Mouse (Mus musculus): ENCODE measurements around the gene Gstt1. TPM values are rescaled to one million over a fixed set of nuclear protein-coding genes. Genes with fewer than 3 reads are reported as not detected.
A peak's percentile ranks its signal among the peaks of the same experiment; 100 is the strongest.

The Gstt1 gene
- polyA plus RNA-seq, 1 experiment from 2014 or later: 16.0 TPM

- no peaks in the 10 kb centered on the region for H3K27me3 ChIP-seq (replicated peaks; ENCODE audit: control insufficient read depth, insufficient read depth, low read length)
- DNase-seq (ENCODE audit: low spot score) (peak; percentile 60), ATAC-seq (ENCODE audit: low read depth) (no peak)
- no peak overlapping the region for H3K4me3 ChIP-seq (ENCODE audit: low read depth, low read length)
- WGBS: 26% methylated on average over 3 of the region's 3 CpGs
- no peaks in the 10 kb centered on the region for H3K36me3 ChIP-seq (ENCODE audit: control insufficient read depth, insufficient read depth, low read length)
- peaks cover 10% of the 10 kb centered on the region for H3K4me1 ChIP-seq (ENCODE audit: control insufficient read depth, insufficient read depth, low read length)
- no peak overlapping the region for H3K27ac ChIP-seq (replicated peaks; ENCODE audit: low read depth, low read length)
- no peak overlapping the region for H3K9ac ChIP-seq (ENCODE audit: low read depth, low read length)
- H3K4me2 ChIP-seq (ENCODE audit: low read depth, low read length): no peak overlapping the region
- H3K9me3 ChIP-seq (ENCODE audit: control insufficient read depth, low read length): no peaks in the 10 kb centered on the region
Observed at GRCm38 (mm10) chr10:75794880-75795279, 3.5 kb downstream of the Gstt1 start.

- Histone ChIP-seq H3K9ac (ENCODE audit: low read depth, low read length) (peak overlapping the region; percentile 46), H3K36me3 (ENCODE audit: control insufficient read depth, insufficient read depth, low read length) (no peaks in the 10 kb centered on the region), H3K27ac (replicated peaks; ENCODE audit: low read depth, low read length) (no peak overlapping the region), H3K27me3 (replicated peaks; ENCODE audit: control insufficient read depth, insufficient read depth, low read length) (no peaks in the 10 kb centered on the region), H3K4me3 (ENCODE audit: low read depth, low read length) (no peak overlapping the region), H3K9me3 (ENCODE audit: control insufficient read depth, low read length) (no peaks in the 10 kb centered on the region), H3K4me1 (ENCODE audit: control insufficient read depth, insufficient read depth, low read length) (peaks cover 6% of the 10 kb centered on the region), H3K4me2 (ENCODE audit: low read depth, low read length) (no peak overlapping the region)
- WGBS: 8% methylated on average over 7 of the region's 7 CpGs
- DNase-seq (ENCODE audit: low spot score) (peak; percentile 62), ATAC-seq (ENCODE audit: low read depth) (0 out of 2 replicates have a peak, but pooled peaks have one; percentile 6)
Observed at GRCm38 (mm10) chr10:75790773-75791172, 7.6 kb downstream of the Gstt1 start.

GRCm38 (mm10) chr10:75789841-75790240 is 8.5 kb downstream of the Gstt1 start:
- 86% methylated on average over 5 of the region's 5 CpGs for WGBS
- Histone ChIP-seq H3K4me3 (ENCODE audit: low read depth, low read length) (no peak overlapping the region), H3K27ac (replicated peaks; ENCODE audit: low read depth, low read length) (no peak overlapping the region), H3K4me2 (ENCODE audit: low read depth, low read length) (no peak overlapping the region), H3K4me1 (ENCODE audit: control insufficient read depth, insufficient read depth, low read length) (peaks cover 2% of the 10 kb centered on the region), H3K9ac (ENCODE audit: low read depth, low read length) (no peak overlapping the region), H3K27me3 (replicated peaks; ENCODE audit: control insufficient read depth, insufficient read depth, low read length) (no peaks in the 10 kb centered on the region), H3K36me3 (ENCODE audit: control insufficient read depth, insufficient read depth, low read length) (no peaks in the 10 kb centered on the region), H3K9me3 (ENCODE audit: control insufficient read depth, low read length) (no peaks in the 10 kb centered on the region)
- DNase-seq (ENCODE audit: low spot score) (no peak), ATAC-seq (ENCODE audit: low read depth) (no peak)

GRCm38 (mm10) chr10:75789081-75789735 is 9.2 kb downstream of the Gstt1 start:
- WGBS: 73% methylated on average over 6 of the region's 6 CpGs
- no peak for ATAC-seq (ENCODE audit: low read depth)
- Histone ChIP-seq H3K4me1 (ENCODE audit: control insufficient read depth, insufficient read depth, low read length) (no peaks in the 10 kb centered on the region; the same call in 1 of the 2 replicates), H3K36me3 (ENCODE audit: control insufficient read depth, insufficient read depth, low read length) (no peaks in the 10 kb centered on the region), H3K27me3 (replicated peaks; ENCODE audit: control insufficient read depth, insufficient read depth, low read length) (no peaks in the 10 kb centered on the region), H3K9me3 (ENCODE audit: control insufficient read depth, low read length) (no peaks in the 10 kb centered on the region), H3K9ac (ENCODE audit: low read depth, low read length) (no peak overlapping the region), H3K27ac (replicated peaks; ENCODE audit: low read depth, low read length) (no peak overlapping the region), H3K4me3 (ENCODE audit: low read depth, low read length) (no peak overlapping the region), H3K4me2 (ENCODE audit: low read depth, low read length) (no peak overlapping the region)
- no peak for DNase-seq (ENCODE audit: low spot score)

- H3K27ac ChIP-seq (replicated peaks; ENCODE audit: low read depth, low read length): no peak overlapping the region
- DNase-seq (ENCODE audit: low spot score) (no peak), ATAC-seq (ENCODE audit: low read depth) (no peak)
- H3K27me3 ChIP-seq (replicated peaks; ENCODE audit: control insufficient read depth, insufficient read depth, low read length): no peaks in the 10 kb centered on the region
- no peak overlapping the region for H3K9ac ChIP-seq (ENCODE audit: low read depth, low read length)
- H3K4me1 ChIP-seq (ENCODE audit: control insufficient read depth, insufficient read depth, low read length): no peaks in the 10 kb centered on the region; the same call in 1 of the 2 replicates
- no peak overlapping the region for H3K4me3 ChIP-seq (ENCODE audit: low read depth, low read length)
- 92% methylated on average over 8 of the region's 8 CpGs for WGBS
- no peaks in the 10 kb centered on the region for H3K9me3 ChIP-seq (ENCODE audit: control insufficient read depth, low read length)
- no peak overlapping the region for H3K4me2 ChIP-seq (ENCODE audit: low read depth, low read length)
- no peaks in the 10 kb centered on the region for H3K36me3 ChIP-seq (ENCODE audit: control insufficient read depth, insufficient read depth, low read length)
Observed at GRCm38 (mm10) chr10:75788277-75788676, 10.1 kb downstream of the Gstt1 start.

- ATAC-seq (ENCODE audit: low read depth): no peak
- no peaks in the 10 kb centered on the region for H3K27me3 ChIP-seq (replicated peaks; ENCODE audit: control insufficient read depth, insufficient read depth, low read length)
- no peak for DNase-seq (ENCODE audit: low spot score)
- no peak overlapping the region for H3K4me3 ChIP-seq (ENCODE audit: low read depth, low read length)
- H3K4me2 ChIP-seq (ENCODE audit: low read depth, low read length): no peak overlapping the region
- no peaks in the 10 kb centered on the region for H3K36me3 ChIP-seq (ENCODE audit: control insufficient read depth, insufficient read depth, low read length)
- H3K27ac ChIP-seq (replicated peaks; ENCODE audit: low read depth, low read length): no peak overlapping the region
- WGBS: 65% methylated on average over 1 of the region's 1 CpGs
- H3K9me3 ChIP-seq (ENCODE audit: control insufficient read depth, low read length): no peaks in the 10 kb centered on the region
- no peak overlapping the region for H3K9ac ChIP-seq (ENCODE audit: low read depth, low read length)
- no peaks in the 10 kb centered on the region; the same call in 1 of the 2 replicates for H3K4me1 ChIP-seq (ENCODE audit: control insufficient read depth, insufficient read depth, low read length)
Observed at GRCm38 (mm10) chr10:75785442-75785841, 12.9 kb downstream of the Gstt1 start.

- DNase-seq (ENCODE audit: low spot score) (peak; percentile 87), ATAC-seq (ENCODE audit: low read depth) (peak; percentile 89)
- Histone ChIP-seq H3K4me3 (ENCODE audit: low read depth, low read length) (peak within 1 kb of the TSS; percentile 41), H3K4me1 (ENCODE audit: control insufficient read depth, insufficient read depth, low read length) (0 out of 2 replicates have a peak, but pooled peaks cover 5% of the 10 kb centered on the region), H3K9ac (ENCODE audit: low read depth, low read length) (peak within 1 kb of the TSS; percentile 46), H3K36me3 (ENCODE audit: control insufficient read depth, insufficient read depth, low read length) (no peaks in the 10 kb centered on the region), H3K27me3 (replicated peaks; ENCODE audit: control insufficient read depth, insufficient read depth, low read length) (0 out of 2 replicates have a peak, but pooled peaks cover 10% of the 10 kb centered on the region), H3K27ac (replicated peaks; ENCODE audit: low read depth, low read length) (peak within 1 kb of the TSS; percentile 63; the same call in 1 of the 2 replicates), H3K9me3 (ENCODE audit: control insufficient read depth, low read length) (no peaks in the 10 kb centered on the region), H3K4me2 (ENCODE audit: low read depth, low read length) (peak within 1 kb of the TSS; percentile 63)
- WGBS: under 1% methylated on average over 28 of the region's 28 CpGs
Observed at GRCm38 (mm10) chr10:75780769-75781578, 17.4 kb downstream of the Gstt1 start, which contains the start of the genes Gm20441 and Gstt3. Gene Gm20441 (minus strand): TSS chr10:75780954. Gene Gstt3 (minus strand): TSS chr10:75781414.

- no peak overlapping the region for H3K9ac ChIP-seq (ENCODE audit: low read depth, low read length)
- ATAC-seq (ENCODE audit: low read depth) (no peak; the same call in 1 of the 2 replicates), DNase-seq (ENCODE audit: low spot score) (peak; percentile 50)
- no peaks in the 10 kb centered on the region for H3K9me3 ChIP-seq (ENCODE audit: control insufficient read depth, low read length)
- H3K36me3 ChIP-seq (ENCODE audit: control insufficient read depth, insufficient read depth, low read length): no peaks in the 10 kb centered on the region
- peak overlapping the region; percentile 63 for H3K4me2 ChIP-seq (ENCODE audit: low read depth, low read length)
- WGBS: 37% methylated on average over 15 of the region's 15 CpGs
- H3K4me3 ChIP-seq (ENCODE audit: low read depth, low read length): peak overlapping the region; percentile 41
- H3K27ac ChIP-seq (replicated peaks; ENCODE audit: low read depth, low read length): no peak overlapping the region
- 0 out of 2 replicates have a peak, but pooled peaks cover 5% of the 10 kb centered on the region for H3K4me1 ChIP-seq (ENCODE audit: control insufficient read depth, insufficient read depth, low read length)
- H3K27me3 ChIP-seq (replicated peaks; ENCODE audit: control insufficient read depth, insufficient read depth, low read length): 0 out of 2 replicates have a peak, but pooled peaks cover 10% of the 10 kb centered on the region
Observed at GRCm38 (mm10) chr10:75779206-75780174, 18.9 kb downstream of the Gstt1 start.

All from embryonic facial prominence, embryonic 14.5 days (tissue).